Mouse (Mus musculus) heart, embryonic 14.5 days (tissue): ENCODE measurements at regions not wholly inside any gene's neighbourhood (a gene's known extent, or its start where the extent isn't known, plus 50 kb on each side); places are given as distances from the start of the nearest gene placed in this dataset.

ENCODE experiments used
- ATAC-seq: fragments of 200-750 bp; cut with Nextera tagmentation; 2 replicates; pipeline ENCODE4 v1.8.0; 2017; ENCODE audit warnings: low read depth, moderate TSS enrichment; ENCODE audit not compliant: insufficient number of reproducible peaks, insufficient read depth, low FRiP score
- H3K27ac ChIP-seq, 2 experiments: fragments of 200-500 bp in 1 of 2; fragments of 300-500 bp in 1 of 2; sonication (generic) in 1 of 2; replicated peaks in 1 of 2; 2 replicates each; pipeline ENCODE4 v1.5.1; 2012 to 2014; ENCODE audit warnings: low read depth in 2 of 2, low read length in 2 of 2, control low read depth in 1 of 2, mild to moderate bottlenecking in 1 of 2, mixed read lengths in 1 of 2; ENCODE audit not compliant: control insufficient read depth in 1 of 2, insufficient read depth in 1 of 2
- H3K27me3 ChIP-seq: fragments of 300-500 bp; sonication (generic); 2 replicates; pipeline ENCODE4 v1.6.1; 2014; ENCODE audit warnings: mild to moderate bottlenecking, low read length, control low read depth; ENCODE audit not compliant: control insufficient read depth, insufficient read depth
- H3K36me3 ChIP-seq: fragments of 300-500 bp; sonication (generic); 2 replicates; pipeline ENCODE4 v1.6.1; 2014; ENCODE audit warnings: mild to moderate bottlenecking, control low read depth, low read length, mixed read lengths; ENCODE audit not compliant: control insufficient read depth, insufficient read depth
- H3K4me1 ChIP-seq, 2 experiments: fragments of 200-500 bp in 1 of 2; fragments of 300-500 bp in 1 of 2; sonication (generic) in 1 of 2; 2 replicates each; pipeline ENCODE4 v1.6.1; 2012 to 2014; ENCODE audit warnings: low read length in 2 of 2, control low read depth in 1 of 2, mixed read lengths in 1 of 2; ENCODE audit not compliant: control insufficient read depth in 2 of 2, insufficient read depth in 2 of 2
- H3K4me2 ChIP-seq: fragments of 300-500 bp; sonication (generic); 2 replicates; pipeline ENCODE4 v1.6.1; 2014; ENCODE audit warnings: mild to moderate bottlenecking, low read length
- H3K4me3 ChIP-seq, 2 experiments: fragments of 200-500 bp in 1 of 2; fragments of 300-500 bp in 1 of 2; sonication (generic) in 1 of 2; 2 replicates each; pipeline ENCODE4 v1.5.1; 2012 to 2014; ENCODE audit warnings: low read length in 2 of 2, mild to moderate bottlenecking in 2 of 2, control low read depth in 1 of 2, low read depth in 1 of 2, moderate library complexity in 1 of 2; ENCODE audit not compliant: control insufficient read depth in 1 of 2, insufficient read depth in 1 of 2
- H3K9ac ChIP-seq: fragments of 300-500 bp; sonication (generic); 2 replicates; pipeline ENCODE4 v1.6.1; 2014; ENCODE audit warnings: mild to moderate bottlenecking, low read length
- H3K9me3 ChIP-seq: fragments of 300-500 bp; sonication (generic); 2 replicates; pipeline ENCODE4 v1.6.1; 2016; ENCODE audit warnings: low read length, control low read depth; ENCODE audit not compliant: control insufficient read depth
- WGBS: fragments of 180-500 bp; shearing (Covaris S2); extraction: QIAGEN DNeasy Blood & Tissue Kit; methylation state at CpG from one replicate; pipeline ENCODE4 v1.1.7; 2014; 5-methylcytosine and 5-hydroxymethylcytosine counted together

DNA sequence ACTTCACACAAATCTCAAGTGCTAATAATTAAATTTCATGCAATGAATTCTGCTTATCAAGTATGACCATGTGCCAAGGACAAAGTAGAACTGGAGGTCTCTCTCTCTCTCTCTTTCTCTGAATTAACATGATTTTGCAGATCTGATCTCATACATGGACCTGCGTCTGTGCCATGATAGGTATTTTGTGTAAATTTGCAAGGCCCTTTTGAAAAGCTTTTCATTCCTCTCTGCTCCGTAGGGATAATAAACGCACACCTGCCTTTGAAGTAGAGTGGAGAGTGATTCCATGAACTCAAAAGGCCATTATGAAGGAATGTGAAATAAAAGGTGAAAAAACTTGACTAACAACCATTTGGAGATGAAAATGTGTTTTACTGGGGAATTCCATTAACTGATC lies 217.8 kb downstream of the Hdgfl1 start:
- no peak for ATAC-seq
- H3K27ac ChIP-seq: no peak overlapping the region
- 86% methylated on average over 3 of the region's 3 CpGs for whole genome bisulfite sequencing
- no peak overlapping the region for H3K4me2 ChIP-seq
- H3K4me3 ChIP-seq: no peak overlapping the region
- no peaks in the 10 kb centered on the region for H3K27me3 ChIP-seq
- H3K4me1 ChIP-seq: no peaks in the 10 kb centered on the region
- no peaks in the 10 kb centered on the region for H3K9me3 ChIP-seq
- no peak overlapping the region for H3K9ac ChIP-seq
- no peaks in the 10 kb centered on the region for H3K36me3 ChIP-seq

DNA sequence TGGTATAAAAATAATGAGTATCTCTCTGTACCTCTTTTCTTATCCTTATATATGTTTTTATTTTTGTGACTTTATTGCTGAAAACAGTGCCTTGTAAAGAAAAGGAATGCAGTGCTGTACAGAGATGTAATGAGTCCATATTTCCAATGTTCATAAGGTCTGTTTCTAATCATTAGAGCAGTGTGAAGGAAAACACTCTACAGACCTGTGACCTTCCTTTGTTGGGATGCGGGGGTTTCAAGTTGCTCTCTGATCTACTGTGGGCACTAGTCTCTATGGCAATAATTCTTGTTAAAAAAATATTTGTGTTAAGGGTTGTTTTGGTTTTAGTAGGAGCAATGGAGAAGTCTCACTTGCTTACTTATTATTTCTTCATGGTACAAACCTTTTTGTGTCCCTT lies 231.0 kb downstream of the Hdgfl1 start:
- no peaks in the 10 kb centered on the region for H3K36me3 ChIP-seq
- H3K4me3 ChIP-seq: no peak overlapping the region
- no peaks in the 10 kb centered on the region for H3K4me1 ChIP-seq
- no peak overlapping the region for H3K4me2 ChIP-seq
- ATAC-seq: no peak
- no peaks in the 10 kb centered on the region for H3K27me3 ChIP-seq
- H3K9ac ChIP-seq: no peak overlapping the region
- no peaks in the 10 kb centered on the region for H3K9me3 ChIP-seq
- H3K27ac ChIP-seq: no peak overlapping the region
- WGBS: 66% methylated on average over 1 of the region's 1 CpGs

DNA sequence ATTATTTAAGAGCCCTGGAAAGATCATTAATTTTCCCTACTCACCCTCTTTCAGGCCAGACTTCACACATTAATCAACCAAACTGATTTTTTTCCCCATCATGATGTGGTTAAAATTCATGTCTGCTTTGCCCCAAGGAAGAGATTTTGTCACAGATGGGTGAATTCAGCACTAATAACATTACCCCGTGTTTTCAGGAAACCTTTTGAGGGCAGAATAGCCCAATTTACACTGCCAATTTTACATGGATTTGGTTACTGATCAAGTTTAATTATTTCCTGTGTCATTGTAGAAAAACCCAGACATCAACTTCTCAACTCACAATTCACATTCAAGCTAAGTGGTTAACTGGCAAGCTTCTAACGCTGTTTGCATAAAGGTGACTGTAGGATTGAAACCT lies 233.4 kb downstream of the Hdgfl1 start:
- Histone ChIP-seq H3K4me1 (no peaks in the 10 kb centered on the region), H3K9me3 (no peaks in the 10 kb centered on the region), H3K4me3 (no peak overlapping the region), H3K27me3 (no peaks in the 10 kb centered on the region), H3K9ac (no peak overlapping the region), H3K27ac (no peak overlapping the region), H3K36me3 (no peaks in the 10 kb centered on the region), H3K4me2 (no peak overlapping the region)
- ATAC-seq: no peak
- 72% methylated on average over 2 of the region's 2 CpGs for WGBS

DNA sequence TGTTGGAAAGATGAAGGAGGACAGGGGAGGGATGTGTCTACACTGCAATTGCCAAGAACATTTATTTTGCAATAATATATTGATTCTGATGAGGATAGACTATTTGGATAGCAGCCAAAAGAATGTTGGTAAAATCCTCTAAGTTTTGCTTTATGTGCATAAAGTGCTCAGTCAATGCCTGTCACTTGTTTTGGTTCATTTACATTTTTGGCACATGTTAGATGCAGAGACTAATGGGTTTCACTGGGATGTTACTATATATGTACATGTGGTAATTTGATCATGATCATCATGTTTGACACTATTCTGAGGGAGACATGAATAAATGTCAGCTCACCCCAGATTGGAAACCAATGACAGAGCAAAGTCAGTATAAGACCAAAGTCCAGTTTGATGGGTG lies 237.2 kb downstream of the Hdgfl1 start:
- no peaks in the 10 kb centered on the region for H3K36me3 ChIP-seq
- H3K4me3 ChIP-seq: no peak overlapping the region
- no peaks in the 10 kb centered on the region for H3K27me3 ChIP-seq
- H3K27ac ChIP-seq: no peak overlapping the region
- no peaks in the 10 kb centered on the region for H3K9me3 ChIP-seq
- H3K9ac ChIP-seq: no peak overlapping the region
- no peaks in the 10 kb centered on the region for H3K4me1 ChIP-seq
- ATAC-seq: no peak
- H3K4me2 ChIP-seq: no peak overlapping the region

DNA sequence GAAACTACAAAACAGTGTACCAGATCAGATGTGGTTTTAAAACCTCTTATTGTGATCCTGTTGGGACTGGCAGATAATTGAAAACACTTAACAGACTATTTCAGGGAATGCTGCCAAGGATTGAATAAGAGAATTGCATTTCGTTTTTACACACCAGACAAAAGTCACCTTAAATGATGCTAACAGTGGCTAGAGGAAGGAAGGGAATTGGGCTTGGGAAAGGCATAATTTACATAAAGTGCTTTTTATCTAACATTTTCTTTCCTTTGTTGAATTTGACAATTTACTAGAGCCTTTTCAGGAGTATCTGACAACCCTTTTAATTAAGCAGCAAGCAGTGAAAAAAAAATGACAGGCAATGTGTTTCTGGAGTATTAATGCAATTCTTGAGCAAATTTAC lies 250.9 kb downstream of the Hdgfl1 start:
- no peaks in the 10 kb centered on the region for H3K4me1 ChIP-seq
- no peak overlapping the region for H3K4me2 ChIP-seq
- H3K9me3 ChIP-seq: no peaks in the 10 kb centered on the region
- no peaks in the 10 kb centered on the region for H3K27me3 ChIP-seq
- H3K4me3 ChIP-seq: no peak overlapping the region
- ATAC-seq: no peak
- H3K27ac ChIP-seq: no peak overlapping the region
- H3K36me3 ChIP-seq: no peaks in the 10 kb centered on the region
- no peak overlapping the region for H3K9ac ChIP-seq
- WGBS: 43% methylated on average over 1 of the region's 1 CpGs

DNA sequence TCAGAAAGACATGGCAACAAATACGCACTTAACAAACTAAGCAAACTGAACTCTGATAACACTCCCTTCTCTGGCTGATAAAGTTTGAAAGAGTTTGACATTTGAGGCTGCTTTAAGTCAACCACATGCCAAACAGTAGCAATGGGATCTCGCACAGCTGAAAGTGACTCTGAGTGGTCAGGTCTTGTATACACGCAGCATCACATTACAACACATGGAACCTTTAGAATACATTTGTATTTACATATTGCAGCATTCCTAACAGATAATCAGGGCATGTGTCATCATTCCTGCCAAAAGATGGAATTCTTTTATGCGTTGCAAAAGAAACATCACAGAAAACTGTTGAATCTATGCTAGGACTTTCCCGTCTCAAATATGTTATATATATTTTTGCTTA lies 251.5 kb downstream of the Hdgfl1 start:
- 52% methylated on average over 5 of the region's 5 CpGs for WGBS
- no peaks in the 10 kb centered on the region for H3K36me3 ChIP-seq
- H3K27ac ChIP-seq: no peak overlapping the region
- H3K4me2 ChIP-seq: no peak overlapping the region
- no peaks in the 10 kb centered on the region for H3K9me3 ChIP-seq
- no peak overlapping the region for H3K9ac ChIP-seq
- no peak overlapping the region for H3K4me3 ChIP-seq
- no peak for ATAC-seq
- no peaks in the 10 kb centered on the region for H3K4me1 ChIP-seq
- no peaks in the 10 kb centered on the region for H3K27me3 ChIP-seq

DNA sequence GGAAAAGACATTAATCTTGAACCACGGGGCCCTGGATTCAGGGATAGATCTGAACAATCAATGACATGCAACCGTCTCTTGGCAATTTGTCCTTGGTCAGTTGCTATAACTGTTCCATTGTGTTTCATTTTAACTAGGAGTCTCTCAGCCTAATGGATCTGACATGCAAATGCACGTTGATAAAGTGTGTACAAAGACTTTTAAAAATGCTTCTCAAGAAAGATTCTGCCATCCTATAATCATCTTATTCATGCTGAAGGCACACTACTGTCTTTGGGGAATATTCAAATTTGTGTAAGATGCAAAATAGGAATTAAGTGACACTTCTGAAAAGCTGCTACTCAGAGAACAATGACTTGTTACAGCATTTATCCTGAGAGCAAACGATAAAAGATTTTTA lies 252.3 kb downstream of the Hdgfl1 start:
- Histone ChIP-seq H3K9me3 (no peaks in the 10 kb centered on the region), H3K4me2 (no peak overlapping the region), H3K27me3 (no peaks in the 10 kb centered on the region), H3K4me3 (no peak overlapping the region), H3K27ac (no peak overlapping the region), H3K36me3 (no peaks in the 10 kb centered on the region), H3K4me1 (no peaks in the 10 kb centered on the region), H3K9ac (no peak overlapping the region)
- ATAC-seq: no peak
- 68% methylated on average over 4 of the region's 4 CpGs for WGBS

DNA sequence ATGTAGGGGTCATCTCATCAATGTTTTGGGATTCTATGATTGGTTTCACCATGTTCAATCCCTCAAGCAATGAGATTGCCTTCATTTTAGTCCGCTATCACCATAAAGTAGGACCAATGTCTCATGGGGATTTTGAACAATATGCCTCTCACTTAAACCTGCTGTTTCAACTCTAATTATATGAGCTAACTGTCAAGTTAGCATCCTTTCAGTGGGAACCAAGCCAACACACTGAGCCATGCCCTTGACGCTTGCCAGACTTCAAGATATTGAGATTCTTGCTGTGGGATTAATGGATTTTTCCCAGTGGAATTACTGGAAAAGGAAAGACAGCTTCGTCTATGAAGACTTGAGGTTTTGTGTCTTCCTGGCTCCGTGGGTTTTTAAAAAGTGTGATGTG lies 259.5 kb downstream of the Hdgfl1 start:
- 56% methylated on average over 4 of the region's 4 CpGs for WGBS
- Histone ChIP-seq H3K9me3 (no peaks in the 10 kb centered on the region), H3K9ac (no peak overlapping the region), H3K4me1 (no peaks in the 10 kb centered on the region), H3K4me2 (no peak overlapping the region), H3K27me3 (no peaks in the 10 kb centered on the region), H3K27ac (no peak overlapping the region), H3K36me3 (no peaks in the 10 kb centered on the region), H3K4me3 (no peak overlapping the region)
- no peak for ATAC-seq
